Mouse (Mus musculus) lung, postnatal 25 days (tissue): ENCODE data around the gene Nfkb2.

Experiments
- DNase-seq: peaks from one replicate; pipeline ENCODE4 v3.0.0; 2022; ENCODE audit warnings: low spot score

Nfkb2 gene

DNA sequence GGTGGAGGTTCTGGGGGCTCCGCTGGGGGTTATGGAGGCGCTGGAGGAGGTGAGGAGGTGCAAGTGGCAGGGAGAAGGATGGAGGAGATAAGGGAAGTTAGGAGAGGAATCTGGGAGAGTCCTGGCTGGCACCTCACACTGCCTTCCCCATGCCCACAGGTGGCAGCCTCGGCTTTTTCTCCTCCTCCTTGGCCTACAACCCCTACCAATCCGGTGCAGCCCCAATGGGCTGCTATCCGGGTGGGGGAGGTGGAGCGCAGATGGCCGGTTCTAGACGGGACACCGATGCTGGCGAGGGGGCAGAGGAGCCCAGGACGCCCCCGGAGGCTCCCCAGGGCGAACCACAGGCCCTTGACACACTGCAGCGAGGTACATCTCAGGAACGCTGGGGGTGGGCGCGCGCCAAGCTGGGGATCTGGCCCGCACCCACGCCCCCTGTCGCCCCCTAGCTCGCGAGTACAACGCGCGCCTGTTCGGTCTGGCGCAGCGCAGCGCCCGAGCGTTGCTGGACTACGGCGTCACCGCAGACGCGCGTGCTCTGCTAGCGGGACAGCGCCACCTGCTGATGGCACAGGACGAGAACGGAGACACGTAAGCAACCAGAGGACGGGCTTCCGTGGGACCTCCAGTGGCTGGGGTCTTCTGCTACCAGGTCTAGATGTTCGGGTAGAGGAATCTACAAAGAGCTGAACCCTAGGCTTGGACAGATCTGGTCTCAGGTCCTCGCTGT is 4.8 kb downstream of the Nfkb2 start:
- peak; percentile 84 for DNase-seq

DNA sequence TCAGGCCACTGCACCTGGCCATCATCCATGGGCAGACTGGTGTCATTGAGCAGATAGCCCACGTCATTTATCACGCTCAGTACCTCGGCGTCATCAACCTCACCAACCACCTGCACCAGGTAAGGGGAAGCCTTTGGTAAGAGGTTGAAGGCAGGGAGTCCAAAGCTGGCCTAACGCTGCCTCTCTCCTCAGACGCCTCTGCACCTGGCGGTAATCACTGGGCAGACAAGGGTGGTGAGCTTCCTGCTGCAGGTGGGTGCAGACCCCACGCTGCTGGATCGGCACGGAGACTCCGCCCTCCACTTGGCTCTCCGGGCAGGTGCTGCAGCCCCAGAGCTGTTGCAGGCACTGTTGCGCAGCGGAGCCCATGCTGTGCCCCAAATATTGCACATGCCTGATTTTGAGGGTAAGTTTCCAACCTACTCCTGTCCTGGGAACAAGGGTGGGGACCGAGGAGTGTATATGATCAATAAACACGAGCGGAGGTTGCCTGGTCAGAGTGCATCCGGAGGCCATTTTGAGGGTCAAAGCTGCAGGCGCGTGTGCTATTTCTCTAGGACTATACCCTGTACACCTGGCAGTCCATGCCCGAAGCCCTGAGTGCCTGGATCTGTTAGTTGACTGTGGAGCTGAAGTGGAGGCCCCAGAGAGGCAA is 5.7 kb downstream of the Nfkb2 start:
- no peak for DNase-seq

DNA sequence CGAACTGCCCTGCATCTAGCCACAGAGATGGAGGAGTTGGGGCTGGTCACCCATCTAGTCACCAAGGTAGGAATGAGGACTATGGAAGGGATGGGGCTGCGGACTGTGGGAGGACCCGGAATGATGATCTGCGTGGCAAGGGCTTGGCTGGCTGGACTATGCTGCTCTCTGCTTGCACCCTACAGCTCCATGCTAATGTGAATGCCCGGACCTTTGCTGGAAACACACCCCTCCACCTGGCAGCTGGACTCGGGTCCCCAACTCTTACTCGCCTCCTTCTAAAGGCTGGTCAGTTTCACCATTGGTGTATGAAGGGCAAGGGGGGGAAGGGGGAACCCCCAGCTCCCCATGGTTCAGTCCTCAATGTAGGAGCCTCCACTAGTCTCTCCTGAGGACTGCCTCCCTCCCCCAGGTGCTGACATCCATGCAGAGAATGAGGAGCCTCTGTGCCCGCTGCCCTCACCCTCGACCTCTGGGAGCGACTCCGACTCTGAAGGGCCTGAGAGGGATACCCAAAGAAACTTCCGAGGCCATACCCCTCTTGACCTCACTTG is 6.3 kb downstream of the Nfkb2 start:
- no peak for DNase-seq

DNA sequence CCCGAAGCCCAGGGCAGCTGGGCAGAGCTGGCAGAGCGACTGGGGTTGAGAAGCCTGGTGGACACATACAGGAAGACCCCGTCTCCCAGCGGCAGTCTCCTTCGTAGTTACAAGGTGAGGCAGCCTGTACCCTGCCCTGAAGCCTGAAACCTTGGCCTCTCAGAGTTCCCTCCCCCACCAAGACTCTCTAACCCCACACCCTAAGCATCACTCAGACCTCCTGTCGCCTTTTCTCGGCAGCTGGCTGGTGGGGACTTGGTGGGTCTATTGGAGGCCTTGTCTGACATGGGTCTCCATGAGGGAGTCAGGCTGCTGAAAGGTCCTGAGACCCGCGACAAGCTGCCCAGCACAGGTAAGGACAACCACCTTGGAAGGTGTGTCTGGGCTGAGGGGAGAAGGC is 7.2 kb downstream of the Nfkb2 start:
- DNase-seq: no peak

DNA sequence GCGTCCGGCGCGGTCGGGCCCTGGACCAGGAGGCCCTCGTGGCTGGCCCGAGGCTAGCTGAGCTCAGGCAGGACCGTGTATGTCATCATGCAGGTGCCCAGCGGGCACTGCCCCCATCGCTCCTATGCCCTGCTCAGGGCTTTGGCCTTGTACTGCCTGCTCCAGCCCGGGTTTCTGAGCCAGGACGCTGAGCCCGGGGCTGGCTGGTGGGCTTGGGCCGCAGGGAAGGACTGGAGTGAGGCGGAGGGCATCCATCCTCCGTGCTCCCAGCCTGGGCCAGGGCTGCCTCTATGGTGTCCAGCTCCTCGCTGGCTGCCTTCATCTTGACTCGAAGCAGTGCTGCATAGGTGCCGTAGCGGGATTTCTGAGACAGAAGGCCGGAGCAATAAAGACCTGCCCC is 8.4 kb downstream of the Nfkb2 start:
- DNase-seq: no peak

DNA sequence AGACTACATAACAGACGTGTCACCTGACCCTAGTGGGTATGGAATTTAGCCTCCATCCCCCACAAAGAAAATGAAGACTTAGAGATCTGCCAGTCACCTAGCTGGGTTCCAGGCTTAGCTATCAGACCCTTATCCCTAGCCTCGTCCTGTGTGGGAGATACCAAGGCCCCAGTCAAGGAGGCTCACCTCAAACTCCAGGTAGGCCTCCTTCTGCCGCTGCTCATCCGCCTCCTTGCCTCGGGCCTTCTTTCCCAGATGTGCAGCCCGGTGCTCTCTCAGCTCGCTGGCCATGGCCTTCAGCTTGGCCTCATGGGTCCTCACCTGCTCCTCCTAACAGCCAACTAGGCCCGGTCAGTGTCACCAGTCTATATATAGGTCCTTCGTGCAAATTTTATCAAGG is 9.0 kb downstream of the Nfkb2 start:
- DNase-seq: no peak

DNA sequence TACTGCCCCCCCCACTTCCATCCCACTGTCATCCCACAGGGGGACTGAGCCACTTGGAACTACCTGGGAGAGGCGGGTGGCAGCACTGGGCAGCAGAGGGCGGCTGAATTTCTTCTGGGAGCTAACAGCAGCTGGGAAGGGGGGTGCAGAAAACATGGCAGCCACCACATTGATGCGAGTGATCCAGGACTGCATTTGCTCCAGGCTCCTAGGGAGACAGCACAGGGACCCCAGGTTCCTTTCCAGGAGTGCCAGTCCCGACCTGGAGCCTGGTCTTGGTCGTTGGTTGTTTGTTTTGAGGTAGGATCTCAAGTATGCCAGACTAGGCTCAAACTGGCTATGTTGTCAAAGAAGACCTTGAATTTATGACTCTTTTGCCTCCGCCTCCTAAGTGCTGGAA is 9.5 kb downstream of the Nfkb2 start:
- no peak for DNase-seq

DNA sequence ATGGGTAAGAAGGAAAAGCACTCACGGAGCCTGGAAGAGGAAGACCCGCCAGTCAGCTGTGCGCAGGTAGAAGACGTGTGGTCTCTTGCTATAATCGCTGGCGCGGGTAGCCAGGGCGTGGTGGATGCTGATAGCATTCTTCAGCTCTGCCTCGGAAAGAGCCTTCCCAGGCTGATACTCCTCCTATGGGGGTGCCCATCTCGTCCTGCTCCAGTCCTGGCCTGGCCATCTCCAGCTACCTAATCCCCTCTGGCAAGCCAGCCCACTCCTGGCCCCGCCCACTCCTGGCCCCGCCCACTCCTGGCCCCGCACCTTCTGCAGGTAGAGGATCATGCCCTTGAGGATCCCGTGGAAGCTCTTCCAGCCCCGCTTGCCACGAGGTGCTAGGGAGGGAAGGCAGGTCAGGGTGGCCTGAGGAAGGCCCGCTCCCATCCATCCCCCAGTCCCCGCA is 10.1 kb downstream of the Nfkb2 start:
- no peak for DNase-seq

DNA sequence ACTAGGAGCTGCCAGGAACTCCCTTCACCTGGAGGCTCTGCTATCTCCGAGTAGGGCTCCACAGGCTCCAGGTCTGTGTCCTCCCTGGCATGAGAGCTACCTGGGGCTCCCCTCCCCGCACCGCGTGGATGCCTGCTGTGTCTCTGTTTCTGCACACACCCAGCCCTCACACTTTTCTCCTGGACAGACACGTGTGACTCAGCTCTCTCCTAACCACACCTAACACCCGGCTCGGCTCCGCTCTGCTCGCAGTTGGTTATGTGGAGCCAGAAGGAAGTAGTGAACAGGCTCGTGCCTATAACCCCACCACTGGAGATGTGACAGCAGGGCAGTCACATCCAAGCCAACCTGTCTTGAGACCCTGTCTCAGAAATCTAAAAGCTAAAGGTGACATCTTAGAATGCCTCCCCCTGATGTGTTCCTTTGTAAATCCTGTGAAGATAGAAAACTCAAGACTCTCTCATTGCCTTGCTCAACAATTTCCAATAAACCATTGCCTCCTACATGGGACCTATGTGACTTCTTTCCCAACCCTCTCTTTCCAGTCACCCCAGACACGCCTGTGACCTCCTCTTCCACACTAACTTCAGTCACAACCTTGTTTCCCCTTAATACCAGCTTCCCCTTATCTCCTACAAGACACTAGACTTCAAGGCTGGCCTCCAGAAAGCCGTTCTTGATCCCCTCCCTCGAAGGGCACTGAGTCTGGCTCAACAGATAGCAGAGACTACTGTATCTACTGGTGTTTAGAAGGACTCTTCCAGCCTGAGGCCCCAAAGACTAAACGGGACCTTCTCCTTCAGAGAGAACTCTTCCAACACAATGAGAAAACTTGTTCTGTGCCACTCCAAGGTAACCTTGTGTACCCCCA is 11.0 kb downstream of the Nfkb2 start:
- no peak for DNase-seq

DNA sequence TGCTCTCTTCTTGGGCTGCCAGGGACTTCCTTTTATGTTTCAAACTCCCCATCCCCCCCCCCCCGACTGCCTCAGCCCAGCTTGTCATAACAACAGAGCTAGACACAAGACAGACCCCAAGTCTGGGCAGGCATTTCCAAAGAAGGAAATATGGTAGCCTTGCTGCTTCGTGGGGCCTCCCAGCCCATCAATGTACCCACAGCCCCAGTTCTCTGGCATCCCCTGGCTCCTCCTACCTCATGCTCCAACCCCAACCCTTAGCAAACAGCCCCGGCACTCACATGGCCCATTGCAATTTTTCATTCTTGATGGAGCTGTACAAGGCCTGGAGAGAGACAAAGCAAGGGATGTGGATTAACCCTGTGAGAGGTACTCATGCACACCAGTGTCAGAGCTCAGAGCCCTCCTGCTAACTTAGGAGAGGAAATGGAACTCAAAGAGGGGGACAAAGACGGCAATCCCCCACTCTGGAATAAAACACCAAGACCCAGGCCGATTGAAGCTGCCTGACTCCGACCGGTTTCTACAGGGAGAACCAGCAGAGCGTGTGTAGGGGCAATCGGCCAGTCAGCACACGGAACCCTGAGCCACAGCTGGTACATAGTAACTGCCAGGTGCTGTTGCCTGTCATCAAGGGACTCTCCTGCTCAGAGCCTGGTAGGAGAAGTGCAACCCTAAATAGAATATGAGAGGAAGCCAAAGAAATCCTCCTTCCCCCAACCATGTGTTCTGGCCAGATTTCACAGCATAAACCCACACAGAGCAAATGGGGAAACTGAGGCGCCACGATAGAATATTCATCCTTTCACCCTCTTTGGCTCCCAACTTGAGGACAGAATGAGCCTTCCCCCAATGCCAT is 11.9 kb downstream of the Nfkb2 start:
- DNase-seq: no peak

DNA sequence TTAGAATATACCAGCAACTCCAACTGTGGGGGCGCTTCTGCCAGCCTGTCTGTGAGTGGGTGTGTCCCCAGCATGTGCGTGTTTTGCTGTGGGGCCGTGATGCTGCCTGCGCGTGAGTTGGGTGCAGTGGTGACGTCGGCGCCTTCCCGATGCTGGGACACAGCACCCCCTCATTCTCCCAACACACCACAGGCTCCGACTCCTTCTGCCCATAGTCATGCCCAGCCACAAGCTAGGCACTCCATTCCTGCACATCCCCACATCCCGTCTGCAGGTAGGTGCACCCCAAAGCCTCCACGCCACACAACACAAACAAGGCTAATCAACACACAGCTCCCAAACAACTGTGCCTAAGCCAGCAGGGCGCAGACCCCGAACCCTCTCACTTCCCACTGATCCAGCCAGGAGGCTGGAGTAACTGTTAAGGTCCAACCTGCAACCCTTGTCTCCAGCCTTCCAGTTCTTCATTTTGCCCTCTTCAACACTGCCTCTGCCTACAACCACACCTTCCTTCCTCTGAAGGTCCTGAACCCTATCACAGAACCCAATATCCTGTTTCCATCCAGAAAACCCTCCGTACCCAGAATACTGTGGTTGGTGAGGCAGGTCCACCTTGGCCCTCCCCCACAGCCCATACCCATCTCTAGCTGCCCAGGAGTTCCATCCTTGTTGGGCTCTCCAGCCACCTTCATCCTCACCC is 12.9 kb downstream of the Nfkb2 start:
- no peak for DNase-seq

DNA sequence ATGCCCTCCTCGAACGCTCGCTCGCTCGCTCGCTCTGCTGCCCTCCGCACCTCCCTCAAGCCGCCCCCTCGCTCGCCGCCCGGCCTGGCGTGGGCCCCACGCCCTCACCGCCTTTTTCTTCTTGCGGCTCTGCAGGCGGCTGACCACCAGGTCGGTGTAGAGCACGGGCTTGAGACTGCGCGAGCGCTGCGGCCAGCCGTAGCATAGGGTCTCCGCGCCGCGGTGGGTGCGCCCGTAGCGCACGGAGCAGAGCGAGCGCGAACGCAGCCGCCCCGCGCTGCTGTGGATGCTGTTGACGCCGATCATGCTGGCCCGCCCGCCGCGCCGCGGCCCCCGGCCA is 13.4 kb downstream of the Nfkb2 start:
- DNase-seq: no peak

DNA sequence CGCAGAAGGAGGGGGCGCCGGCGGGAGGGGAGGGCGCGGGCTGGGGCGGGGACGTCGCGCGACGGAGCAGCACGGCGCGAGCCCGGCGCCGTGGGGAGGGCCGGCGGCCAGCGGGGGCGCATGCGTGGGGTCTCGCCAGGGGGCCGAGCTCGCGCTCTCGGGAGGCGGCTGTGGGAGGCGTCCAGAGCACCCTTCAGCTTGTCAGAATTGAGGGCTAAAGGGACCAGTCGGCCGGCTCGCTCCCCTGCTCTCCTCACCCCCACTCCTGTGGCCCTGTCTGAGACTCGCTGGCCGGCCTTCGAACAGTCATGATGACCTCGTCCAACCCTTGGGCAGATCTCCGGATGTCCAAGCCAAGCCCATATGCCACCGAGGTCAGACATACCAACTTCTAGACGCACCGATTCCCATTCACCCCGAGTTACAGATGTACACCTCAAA is 13.9 kb downstream of the Nfkb2 start:
- no peak for DNase-seq

DNA sequence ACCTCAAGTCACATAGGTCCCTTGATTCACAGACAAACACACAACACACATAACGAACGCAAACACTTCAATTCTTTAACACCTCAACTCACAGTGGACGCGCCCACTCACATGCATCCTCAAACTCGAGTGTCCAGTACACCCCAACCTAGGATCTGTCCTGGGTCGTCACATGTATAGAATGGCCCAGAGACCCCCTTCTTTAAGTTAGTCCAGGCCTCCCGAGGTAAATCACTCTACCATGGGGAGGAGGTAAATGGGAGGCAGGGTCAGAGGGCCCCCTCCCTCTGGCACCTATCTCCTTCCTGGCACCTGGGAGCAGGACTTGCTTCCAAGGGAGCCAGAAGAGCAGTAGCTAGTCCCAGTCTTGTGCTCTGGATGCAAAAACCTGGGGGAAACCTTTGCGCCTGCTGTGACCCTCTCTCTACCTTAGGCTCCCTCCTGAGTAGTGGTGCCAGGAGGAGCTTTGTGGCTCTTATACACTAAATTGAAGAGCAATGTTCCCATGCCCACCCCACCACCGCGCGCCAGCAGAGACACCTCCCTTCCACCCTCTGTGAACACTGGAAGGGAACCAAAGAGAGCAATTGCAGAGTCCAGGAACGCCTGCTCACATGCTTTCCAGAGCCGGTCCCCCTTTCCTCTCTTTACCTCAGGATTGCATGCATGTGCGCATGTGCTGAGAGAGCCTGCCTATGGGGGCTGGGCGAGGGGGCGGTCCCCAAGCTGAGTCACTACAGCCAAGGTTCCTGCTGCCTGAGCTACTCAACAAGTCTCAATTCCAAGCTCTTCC is 14.7 kb downstream of the Nfkb2 start:
- peak; percentile 56 for DNase-seq

DNA sequence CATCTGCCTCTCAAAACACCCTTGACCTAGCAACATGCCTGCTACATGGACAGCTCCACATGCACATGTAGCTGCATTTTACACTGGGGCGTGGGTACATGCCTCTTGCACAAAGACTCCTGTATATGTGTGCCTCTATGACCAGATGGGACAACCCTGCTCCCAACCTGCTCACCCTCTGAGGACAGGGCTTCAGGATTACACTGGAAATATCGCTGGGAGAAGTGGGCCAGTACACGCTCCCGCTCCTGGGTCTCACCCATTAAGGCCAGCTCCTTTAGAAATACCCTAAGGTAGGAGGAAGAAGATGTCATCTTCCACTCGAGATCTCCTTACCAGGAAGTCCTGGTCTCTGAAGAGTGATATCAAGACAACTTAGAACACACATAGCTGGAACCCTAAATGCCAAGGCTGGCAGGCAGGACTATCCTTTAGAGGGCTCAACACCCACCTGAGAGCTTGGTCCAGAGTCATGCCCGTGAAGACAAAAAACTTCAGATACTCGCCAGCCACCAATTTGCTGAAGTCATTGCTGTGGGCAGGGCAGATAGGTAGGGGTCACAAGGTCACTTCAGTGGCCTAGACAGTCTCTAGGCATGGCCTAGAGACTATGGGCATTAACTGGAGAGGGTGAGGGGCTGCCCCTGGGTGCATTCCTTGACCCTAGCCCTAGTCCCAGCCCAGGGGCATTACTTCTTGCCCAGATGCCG is 16.1 kb downstream of the Nfkb2 start:
- DNase-seq: no peak

DNA sequence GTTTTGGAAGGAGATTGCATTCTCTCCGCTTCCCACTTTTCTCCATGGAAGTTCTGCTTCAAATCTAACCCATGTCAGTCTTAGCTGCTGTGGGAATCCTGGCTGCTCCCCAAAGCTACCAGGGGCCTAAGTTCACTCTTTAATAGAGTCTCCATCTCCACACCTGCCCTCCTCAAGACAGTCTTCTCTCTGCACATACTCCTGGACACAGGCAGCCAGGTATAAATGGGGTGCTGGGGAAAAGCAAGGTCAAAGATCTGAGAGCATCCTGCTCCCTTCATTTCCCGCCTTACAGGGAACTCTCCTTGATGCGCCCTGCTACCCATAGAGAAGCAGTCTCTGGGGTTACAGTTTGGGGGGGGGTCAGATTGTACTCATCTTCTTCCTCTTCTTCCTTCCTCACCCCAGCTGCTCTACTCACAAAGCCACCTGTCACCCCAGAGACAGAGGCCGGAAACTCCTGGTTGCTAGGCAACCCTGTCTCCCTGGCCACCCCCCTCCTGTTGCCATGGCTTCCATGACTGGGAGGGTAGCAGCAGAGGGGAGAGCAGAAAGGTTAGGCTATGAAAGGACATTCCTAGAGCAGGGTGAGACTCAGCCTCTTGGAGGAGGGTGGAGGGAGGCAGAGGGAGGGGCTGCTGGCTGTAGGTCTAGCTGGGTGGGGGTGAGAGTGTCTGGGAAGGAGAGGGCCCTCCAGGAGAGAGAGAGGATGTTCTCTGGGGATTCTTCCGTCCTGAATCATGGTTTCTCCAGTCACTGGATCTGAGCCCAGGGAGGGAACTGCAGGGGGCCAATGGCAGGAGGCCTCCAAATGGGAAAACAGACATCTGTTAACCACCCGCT is 17.2 kb downstream of the Nfkb2 start:
- no peak for DNase-seq

DNA sequence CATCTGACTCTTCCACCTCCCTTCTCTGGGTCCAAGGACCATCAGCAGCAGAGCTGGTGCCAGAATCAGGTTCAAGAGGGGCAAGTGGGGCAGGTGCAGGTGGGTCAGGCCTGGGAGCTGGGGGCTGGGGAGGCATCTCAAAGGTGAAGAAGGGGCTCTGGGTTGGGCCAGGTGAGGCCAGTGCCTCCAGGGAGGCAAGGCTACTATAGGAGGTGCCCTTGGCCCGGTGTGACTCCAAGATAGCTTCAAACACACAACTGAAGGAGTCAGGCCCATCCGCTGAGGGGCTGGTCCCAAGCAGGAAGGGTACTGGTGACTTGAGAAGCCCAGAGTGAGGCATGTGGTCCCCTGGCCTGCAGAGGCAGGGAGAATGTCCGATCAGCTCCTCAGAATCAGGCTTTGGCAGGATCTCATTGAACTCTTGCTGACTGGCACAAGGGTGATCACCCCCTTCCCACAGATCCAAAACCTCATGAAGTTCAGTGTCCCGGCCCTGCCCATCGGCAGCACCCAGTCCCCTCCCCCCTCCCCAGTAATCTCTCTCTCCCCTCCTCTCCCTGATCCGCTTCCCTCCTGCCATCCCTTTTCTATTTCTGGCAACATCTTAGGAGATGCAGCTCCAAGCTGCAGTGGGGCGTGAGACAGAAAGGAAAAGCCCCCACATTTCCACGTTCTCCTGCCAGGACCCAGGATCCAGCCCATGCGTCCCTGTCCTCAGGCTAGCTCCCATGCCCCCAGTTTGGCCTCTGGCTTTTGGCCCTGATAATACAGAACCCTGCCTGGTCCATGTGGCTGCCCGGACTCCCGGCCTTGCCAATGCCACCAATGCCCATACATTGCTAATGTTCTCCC is 18.2 kb downstream of the Nfkb2 start:
- no peak for DNase-seq
